Mouse (Mus musculus): ENCODE measurements at regions not wholly inside any gene's neighbourhood (a gene's known extent, or its start where the extent isn't known, plus 50 kb on each side); places are given as distances from the start of the nearest gene placed in this dataset.

DNA sequence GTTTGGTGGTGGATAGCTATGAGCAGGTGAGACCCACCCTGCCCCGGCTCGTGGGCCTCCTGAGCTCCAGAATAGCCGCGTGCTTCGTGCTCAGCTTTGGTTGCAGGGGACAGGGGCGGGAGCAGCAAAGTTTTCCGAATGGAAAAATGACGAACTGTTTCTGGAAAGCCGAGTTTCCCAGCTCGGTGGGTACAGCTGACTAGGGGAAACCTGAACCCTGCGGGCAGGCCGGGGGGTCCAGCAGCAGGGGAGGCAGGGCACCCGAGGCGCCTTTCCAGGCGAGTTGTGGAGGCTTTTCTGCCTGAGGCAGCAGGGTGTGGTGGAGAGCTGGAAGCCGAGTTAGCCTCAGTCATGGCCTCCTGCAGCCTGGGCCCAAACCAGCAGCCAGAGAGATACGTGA is 88.8 kb upstream of the 1600014C23Rik start:
- no peaks in the 10 kb centered on the region for H3K27me3 ChIP-seq (ENCODE audit: low read depth, poor library complexity, severe bottlenecking)
- DNase-seq (ENCODE audit: low spot score): no peak
- H3K36me3 ChIP-seq: no peaks in the 10 kb centered on the region
- peaks cover 25% of the 10 kb centered on the region for H3K4me1 ChIP-seq
- no peak overlapping the region for H3K4me3 ChIP-seq
- H3K27ac ChIP-seq: peak overlapping the region; percentile 36; the same call in 1 of the 2 replicates
- no peaks in the 10 kb centered on the region for H3K9me3 ChIP-seq (replicated peaks)
- 84% methylated on average over 17 of the region's 17 CpGs for WGBS

DNA sequence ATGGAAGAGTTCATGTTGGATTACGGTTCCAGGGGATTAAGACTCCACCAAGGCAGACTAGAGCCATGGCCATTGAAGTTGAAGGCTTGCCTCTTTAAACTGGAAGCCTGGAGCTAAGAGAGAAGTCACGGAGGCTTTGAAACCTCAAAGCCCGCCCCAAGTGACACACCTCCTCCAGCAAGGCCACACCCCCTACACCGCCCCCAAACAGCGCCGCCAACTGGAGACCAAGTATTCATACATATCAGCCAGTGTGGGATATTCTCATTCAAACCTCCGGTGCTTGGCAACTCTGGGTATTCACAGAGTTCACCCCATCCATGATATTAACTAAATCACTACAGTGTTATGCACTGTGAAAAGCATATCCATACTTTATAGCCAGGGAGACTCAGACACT is 87.7 kb upstream of the 1600014C23Rik start:
- Histone ChIP-seq H3K4me3 (no peak overlapping the region), H3K27ac (no peak overlapping the region), H3K27me3 (ENCODE audit: low read depth, poor library complexity, severe bottlenecking) (no peaks in the 10 kb centered on the region), H3K4me1 (peaks cover 28% of the 10 kb centered on the region), H3K36me3 (no peaks in the 10 kb centered on the region), H3K9me3 (replicated peaks) (no peaks in the 10 kb centered on the region)
- 90% methylated on average over 7 of the region's 7 CpGs for WGBS
- no peak for DNase-seq (ENCODE audit: low spot score)

DNA sequence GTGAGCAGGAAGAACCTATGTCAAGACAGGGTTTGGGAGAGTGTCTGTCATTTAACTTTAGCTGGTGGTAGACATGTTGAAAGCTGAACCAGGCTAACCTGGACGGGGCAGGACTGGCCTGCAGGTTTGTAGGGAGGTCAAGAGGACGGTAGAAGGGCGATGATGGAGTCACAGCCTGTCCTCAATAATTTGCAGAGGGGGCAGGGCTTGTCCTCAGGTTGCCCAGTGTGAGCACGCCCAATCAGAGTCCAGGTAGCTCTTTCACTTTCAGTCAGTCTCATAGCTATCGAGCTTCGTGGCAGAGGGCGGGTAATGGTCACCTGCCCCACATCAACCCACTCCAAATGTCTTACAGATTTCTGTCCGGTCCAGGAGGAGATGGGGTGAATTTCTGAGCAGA is 85.5 kb upstream of the 1600014C23Rik start:
- H3K27ac ChIP-seq: no peak overlapping the region
- H3K9me3 ChIP-seq (replicated peaks): no peaks in the 10 kb centered on the region
- WGBS: 85% methylated on average over 8 of the region's 8 CpGs
- peaks cover 11% of the 10 kb centered on the region; the same call in 1 of the 2 replicates for H3K27me3 ChIP-seq (ENCODE audit: low read depth, poor library complexity, severe bottlenecking)
- H3K36me3 ChIP-seq: no peaks in the 10 kb centered on the region
- H3K4me1 ChIP-seq: peaks cover 36% of the 10 kb centered on the region
- no peak for DNase-seq (ENCODE audit: low spot score)
- no peak overlapping the region for H3K4me3 ChIP-seq

DNA sequence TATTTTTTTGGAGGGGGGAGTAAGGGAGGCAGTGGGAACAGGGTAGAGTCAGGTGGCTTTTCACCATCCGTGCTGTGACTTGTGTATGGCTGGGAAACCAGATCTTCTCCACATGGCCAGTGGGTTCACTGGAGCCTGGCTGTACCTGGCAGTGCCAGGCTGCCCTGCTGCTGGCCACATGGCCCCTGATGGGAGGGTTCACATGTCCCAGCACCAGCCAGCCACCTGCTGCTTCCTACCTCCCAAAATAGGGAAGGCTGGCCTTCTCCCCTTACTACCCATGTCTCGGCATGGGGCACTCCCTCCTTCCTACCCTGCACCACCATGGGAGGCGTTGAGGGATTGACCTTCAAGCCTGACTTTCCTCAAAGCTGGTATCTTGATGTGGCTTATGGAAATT is 82.9 kb upstream of the 1600014C23Rik start:
- no peaks in the 10 kb centered on the region for H3K36me3 ChIP-seq
- 85% methylated on average over 3 of the region's 3 CpGs for WGBS
- H3K4me3 ChIP-seq: no peak overlapping the region
- H3K4me1 ChIP-seq: peaks cover 37% of the 10 kb centered on the region
- H3K27ac ChIP-seq: no peak overlapping the region
- no peaks in the 10 kb centered on the region for H3K9me3 ChIP-seq (replicated peaks)
- peaks cover 11% of the 10 kb centered on the region; the same call in 1 of the 2 replicates for H3K27me3 ChIP-seq (ENCODE audit: low read depth, poor library complexity, severe bottlenecking)
- no peak for DNase-seq (ENCODE audit: low spot score)

DNA sequence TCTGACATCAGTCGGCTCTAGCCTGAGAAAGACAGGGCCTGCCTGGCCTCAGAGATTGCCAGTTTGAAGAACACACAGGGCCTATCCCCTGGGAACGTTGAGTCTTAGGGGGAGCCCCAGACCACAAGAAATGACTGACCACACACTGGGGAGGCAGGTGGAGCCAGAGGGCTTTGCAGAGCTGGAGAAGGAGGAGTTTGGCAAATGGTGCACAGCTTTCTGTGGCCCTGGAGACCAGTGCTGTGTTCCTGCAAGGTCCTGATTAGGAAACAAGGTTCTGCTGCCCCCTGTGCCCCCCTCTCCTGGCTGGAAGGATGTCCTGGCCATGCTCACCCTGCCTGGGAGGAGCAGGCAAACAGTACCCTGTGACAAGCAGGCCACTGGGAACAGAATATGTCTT is 82.2 kb upstream of the 1600014C23Rik start:
- Histone ChIP-seq H3K9me3 (replicated peaks) (no peaks in the 10 kb centered on the region), H3K36me3 (no peaks in the 10 kb centered on the region), H3K4me3 (no peak overlapping the region), H3K27ac (peak overlapping the region; percentile 42; the same call in 1 of the 2 replicates), H3K4me1 (peaks cover 40% of the 10 kb centered on the region), H3K27me3 (ENCODE audit: low read depth, poor library complexity, severe bottlenecking) (peaks cover 11% of the 10 kb centered on the region; the same call in 1 of the 2 replicates)
- 35% methylated on average over 2 of the region's 2 CpGs for WGBS
- DNase-seq (ENCODE audit: low spot score): no peak

DNA sequence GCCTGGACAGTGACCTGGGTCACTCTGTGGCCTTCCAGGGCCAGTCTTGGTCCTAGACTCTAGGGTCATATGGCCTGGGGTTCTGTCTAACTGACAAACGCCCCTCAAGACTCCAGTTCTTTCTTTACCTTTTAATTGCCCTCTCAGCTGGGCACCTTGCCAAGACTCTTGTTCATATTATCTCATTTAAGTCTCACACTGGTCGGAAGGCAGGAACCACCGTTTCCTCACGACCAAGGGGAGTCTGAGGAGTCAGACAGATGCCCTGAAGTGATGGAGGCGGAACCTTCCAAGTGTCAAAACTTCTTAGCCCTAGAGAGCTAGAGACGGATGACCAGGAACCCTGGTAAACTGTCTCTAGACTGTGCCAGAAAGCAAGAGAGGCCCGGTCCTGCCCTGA is 81.7 kb upstream of the 1600014C23Rik start:
- Histone ChIP-seq H3K9me3 (replicated peaks) (no peaks in the 10 kb centered on the region), H3K4me3 (no peak overlapping the region), H3K4me1 (peaks cover 39% of the 10 kb centered on the region), H3K27me3 (ENCODE audit: low read depth, poor library complexity, severe bottlenecking) (peaks cover 11% of the 10 kb centered on the region; the same call in 1 of the 2 replicates), H3K27ac (peak overlapping the region; percentile 42), H3K36me3 (no peaks in the 10 kb centered on the region)
- WGBS: 51% methylated on average over 7 of the region's 7 CpGs
- no peak for DNase-seq (ENCODE audit: low spot score)

DNA sequence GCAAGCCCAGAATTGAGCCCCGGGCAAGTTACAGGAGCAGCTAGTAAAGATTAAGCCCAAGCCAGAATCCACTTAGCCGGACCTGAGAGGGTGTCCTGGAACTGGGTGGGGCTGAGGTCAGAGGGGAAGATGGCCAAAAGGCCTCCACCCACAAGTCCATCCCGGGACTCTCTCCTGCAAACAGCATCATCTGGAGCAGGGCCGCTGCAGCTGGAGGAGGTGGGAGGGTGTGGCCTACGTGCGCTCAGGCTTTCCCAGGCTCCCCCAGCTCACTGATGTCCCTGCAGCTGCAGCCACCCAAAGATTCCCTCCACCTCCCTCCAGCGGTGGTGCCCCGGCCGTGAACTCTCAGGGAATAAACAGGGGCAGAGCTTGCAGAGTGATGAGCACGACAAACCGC is 80.9 kb upstream of the 1600014C23Rik start:
- peak; percentile 53 for DNase-seq (ENCODE audit: low spot score)

DNA sequence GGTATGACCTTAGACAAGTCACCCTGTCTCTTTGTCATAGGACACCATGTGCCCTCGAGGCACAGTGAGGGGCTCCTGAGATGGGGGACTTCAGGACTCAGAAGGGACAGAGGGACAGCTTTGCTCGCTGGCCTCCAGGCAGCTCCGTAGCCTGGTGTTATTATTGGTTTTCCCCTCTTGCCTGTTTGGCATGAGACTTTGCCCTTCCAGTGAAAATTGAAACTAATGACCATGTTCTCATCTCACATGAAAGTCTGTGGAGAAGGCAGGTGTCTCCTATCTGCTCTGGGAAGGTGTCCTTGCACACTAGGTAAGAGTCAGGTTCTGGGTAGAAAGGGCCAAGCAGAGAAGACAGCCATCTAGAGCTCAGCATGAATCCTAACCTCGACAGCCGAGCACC is 80.3 kb upstream of the 1600014C23Rik start:
- 0 out of 2 replicates have a peak overlapping the region, but pooled peaks have one; percentile 42 for H3K27ac ChIP-seq
- DNase-seq (ENCODE audit: low spot score): no peak

More for the DNA sequence above, 80.9 kb upstream of the 1600014C23Rik start:
- peak overlapping the region; percentile 42 for H3K27ac ChIP-seq
- H3K27me3 ChIP-seq (ENCODE audit: low read depth, poor library complexity, severe bottlenecking): peaks cover 11% of the 10 kb centered on the region; the same call in 1 of the 2 replicates
- peaks cover 36% of the 10 kb centered on the region for H3K4me1 ChIP-seq
- 18% methylated on average over 11 of the region's 11 CpGs for WGBS
- H3K9me3 ChIP-seq (replicated peaks): no peaks in the 10 kb centered on the region
- 0 out of 2 replicates have a peak overlapping the region, but pooled peaks have one; percentile 1 for H3K4me3 ChIP-seq
- H3K36me3 ChIP-seq: no peaks in the 10 kb centered on the region

DNA sequence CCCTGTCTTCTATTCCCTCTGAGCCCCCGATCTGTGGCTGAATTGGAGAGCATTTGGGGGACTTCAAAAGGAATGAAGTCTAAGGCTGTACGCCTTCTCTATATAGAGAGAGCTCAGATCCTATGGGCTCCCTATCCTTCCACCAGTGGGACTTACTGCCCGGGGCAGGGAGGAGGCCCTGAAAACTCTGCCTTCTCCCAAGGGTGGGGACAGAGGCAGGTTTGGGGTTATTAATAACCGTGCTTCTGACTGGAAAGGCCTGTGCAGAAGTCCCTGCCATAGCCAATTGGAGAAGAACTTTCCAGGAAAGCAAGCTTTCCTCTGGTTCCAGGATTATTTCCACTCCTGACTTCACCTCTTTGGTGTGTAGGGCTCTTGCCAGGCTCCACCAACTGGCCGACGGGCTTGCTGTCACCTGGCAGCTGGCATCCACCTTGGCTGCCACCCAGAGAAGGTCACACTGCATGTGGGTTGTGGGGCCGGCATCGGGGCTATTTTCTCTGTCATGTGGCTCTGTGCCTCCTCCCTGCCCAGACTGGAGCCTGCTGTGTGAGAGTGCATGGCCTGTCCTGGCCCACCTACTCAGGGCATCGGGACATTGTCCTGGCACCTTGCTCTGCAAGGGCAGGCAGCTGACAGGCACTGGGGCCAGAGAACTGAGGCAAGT is 78.8 kb upstream of the 1600014C23Rik start:
- no peak for DNase-seq (ENCODE audit: low spot score)
- no peak overlapping the region for H3K4me3 ChIP-seq
- H3K4me1 ChIP-seq: peaks cover 47% of the 10 kb centered on the region
- WGBS: 89% methylated on average over 9 of the region's 9 CpGs
- no peaks in the 10 kb centered on the region for H3K9me3 ChIP-seq (replicated peaks)
- no peaks in the 10 kb centered on the region for H3K36me3 ChIP-seq
- peaks cover 11% of the 10 kb centered on the region; the same call in 1 of the 2 replicates for H3K27me3 ChIP-seq (ENCODE audit: low read depth, poor library complexity, severe bottlenecking)
- H3K27ac ChIP-seq: no peak overlapping the region

More for the DNA sequence above, 80.3 kb upstream of the 1600014C23Rik start:
- Histone ChIP-seq H3K36me3 (no peaks in the 10 kb centered on the region), H3K27me3 (ENCODE audit: low read depth, poor library complexity, severe bottlenecking) (peaks cover 11% of the 10 kb centered on the region; the same call in 1 of the 2 replicates), H3K4me3 (no peak overlapping the region), H3K9me3 (replicated peaks) (no peaks in the 10 kb centered on the region), H3K4me1 (peaks cover 36% of the 10 kb centered on the region)
- 78% methylated on average over 5 of the region's 5 CpGs for WGBS

DNA sequence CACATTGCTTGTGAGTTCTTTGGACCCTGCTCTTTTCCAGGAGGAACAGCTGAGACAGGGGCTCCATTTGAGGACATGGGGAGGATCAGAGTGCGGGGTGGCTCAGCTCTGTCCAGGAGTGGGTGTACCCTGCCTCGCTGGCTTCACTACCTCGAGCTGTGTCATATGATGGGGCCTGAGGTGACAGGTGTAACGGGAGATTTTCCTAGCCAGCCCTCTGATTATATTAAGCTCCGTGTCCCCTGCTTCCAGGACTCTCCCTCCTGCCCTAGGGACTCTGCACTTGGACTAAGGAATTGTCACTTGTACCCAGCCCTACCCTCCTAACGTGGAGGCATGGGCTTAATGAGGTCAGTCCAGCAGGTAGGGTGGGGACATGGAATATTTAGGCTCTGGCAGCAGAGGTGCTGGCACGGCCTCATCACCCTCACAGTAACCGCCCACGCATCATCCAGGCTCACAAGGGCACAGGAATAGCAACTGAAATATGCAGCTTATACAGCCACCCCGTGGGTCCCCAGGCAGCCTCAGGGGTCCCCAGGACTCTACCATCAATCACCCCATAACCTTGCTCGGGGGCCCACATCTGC is 78.1 kb upstream of the 1600014C23Rik start:
- no peak for DNase-seq (ENCODE audit: low spot score)
- H3K9me3 ChIP-seq (replicated peaks): no peaks in the 10 kb centered on the region
- no peaks in the 10 kb centered on the region for H3K36me3 ChIP-seq
- WGBS: 87% methylated on average over 11 of the region's 11 CpGs
- no peak overlapping the region for H3K4me3 ChIP-seq
- peaks cover 13% of the 10 kb centered on the region for H3K27me3 ChIP-seq (ENCODE audit: low read depth, poor library complexity, severe bottlenecking)
- H3K27ac ChIP-seq: no peak overlapping the region
- peaks cover 54% of the 10 kb centered on the region for H3K4me1 ChIP-seq

DNA sequence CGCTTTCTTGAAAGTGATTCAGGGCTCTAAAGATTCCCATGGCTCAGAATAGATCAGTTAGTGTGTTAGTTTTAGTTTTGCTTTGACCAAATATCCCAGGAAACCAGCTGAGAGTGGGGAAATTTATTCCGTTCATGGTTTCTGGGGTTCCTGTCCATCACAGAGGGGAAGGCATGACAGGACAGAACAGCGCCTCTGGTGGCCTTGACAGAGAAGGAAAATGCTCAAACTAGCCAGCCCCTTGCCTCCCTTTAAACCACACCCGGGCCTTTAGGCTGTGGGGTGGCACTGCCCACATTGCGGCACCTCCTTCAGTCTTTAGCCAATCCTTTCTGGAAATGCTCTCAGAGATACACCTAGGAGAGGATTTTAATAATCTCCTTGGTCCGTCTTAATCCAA is 76.1 kb upstream of the 1600014C23Rik start:
- Histone ChIP-seq H3K27me3 (ENCODE audit: low read depth, poor library complexity, severe bottlenecking) (peaks cover 23% of the 10 kb centered on the region), H3K4me3 (no peak overlapping the region), H3K4me1 (peaks cover 58% of the 10 kb centered on the region), H3K27ac (no peak overlapping the region), H3K36me3 (no peaks in the 10 kb centered on the region), H3K9me3 (replicated peaks) (no peaks in the 10 kb centered on the region)
- no peak for DNase-seq (ENCODE audit: low spot score)
- WGBS: 93% methylated on average over 6 of the region's 6 CpGs

DNA sequence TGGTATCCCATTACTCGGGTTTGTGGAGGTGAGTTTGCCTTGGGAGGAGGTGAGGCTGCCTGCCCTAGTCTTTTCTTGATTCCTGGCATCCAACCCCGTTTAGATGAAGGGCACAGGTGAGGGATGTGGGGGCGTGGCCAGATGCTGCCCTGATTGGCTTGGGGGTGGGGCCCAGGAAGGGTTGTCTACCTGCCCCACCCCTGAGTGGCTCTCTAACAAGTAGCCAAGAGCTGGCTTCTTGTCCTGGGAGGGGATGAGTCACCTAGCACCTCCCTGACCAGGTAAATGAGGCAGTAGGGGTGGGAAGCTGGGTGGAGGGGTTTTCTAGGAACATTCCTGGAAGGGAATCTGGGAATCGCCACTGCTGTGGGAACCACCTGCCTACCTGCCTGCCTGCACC is 74.7 kb upstream of the 1600014C23Rik start:
- Histone ChIP-seq H3K27me3 (ENCODE audit: low read depth, poor library complexity, severe bottlenecking) (peaks cover 36% of the 10 kb centered on the region), H3K36me3 (no peaks in the 10 kb centered on the region), H3K4me3 (no peak overlapping the region), H3K9me3 (replicated peaks) (no peaks in the 10 kb centered on the region), H3K27ac (no peak overlapping the region), H3K4me1 (peaks cover 57% of the 10 kb centered on the region)
- no peak for DNase-seq (ENCODE audit: low spot score)
- 61% methylated on average over 4 of the region's 4 CpGs for WGBS

DNA sequence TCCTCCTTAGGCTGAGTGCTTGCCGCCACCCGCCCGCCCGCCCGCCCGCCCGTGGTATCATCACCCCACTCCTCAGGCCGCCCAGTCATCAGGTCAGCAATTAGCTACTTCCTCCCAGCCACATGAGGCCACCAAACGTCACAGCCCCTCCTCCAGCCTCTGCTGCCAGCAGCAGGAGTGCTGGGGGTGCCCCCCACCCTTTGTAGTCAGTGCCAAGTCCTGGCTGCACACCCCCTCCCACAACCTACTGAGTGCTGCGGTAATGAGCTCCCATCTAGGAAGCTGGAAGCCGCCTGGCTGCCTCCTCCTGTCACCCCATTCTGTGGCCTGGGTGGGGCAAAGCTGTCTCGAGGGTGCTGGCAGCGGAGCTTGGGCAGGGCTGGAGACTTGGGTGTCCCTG is 73.8 kb upstream of the 1600014C23Rik start:
- WGBS: 19% methylated on average over 13 of the region's 13 CpGs
- Histone ChIP-seq H3K27ac (peak overlapping the region; percentile 82), H3K9me3 (replicated peaks) (no peaks in the 10 kb centered on the region), H3K27me3 (ENCODE audit: low read depth, poor library complexity, severe bottlenecking) (peaks cover 38% of the 10 kb centered on the region), H3K4me1 (peaks cover 55% of the 10 kb centered on the region), H3K4me3 (peak overlapping the region; percentile 22), H3K36me3 (no peaks in the 10 kb centered on the region)
- DNase-seq (ENCODE audit: low spot score): no peak

All from limb, embryonic 10.5 days (tissue).